Mouse (Mus musculus): Measurements from ENCODE around the gene Tmem33. TPM values are rescaled to one million over a fixed set of nuclear protein-coding genes. Genes with fewer than 3 reads are reported as not detected.

The Tmem33 gene
- total and polyA plus RNA-seq, 2 experiments: 35.8 to 169 TPM

- Histone ChIP-seq H3K27me3 (ENCODE audit: control insufficient read depth, insufficient read depth, low read length) (peaks cover 25% of the 10 kb centered on the region), H3K27ac (replicated peaks; ENCODE audit: insufficient read depth, low read depth, low read length) (no peak overlapping the region), H3K4me1 (ENCODE audit: control insufficient read depth, insufficient read depth, low read length) (no peaks in the 10 kb centered on the region), H3K79me2 (ENCODE audit: control insufficient read depth, insufficient read depth, low read length) (no peaks in the 10 kb centered on the region), H3K4me3 (ENCODE audit: insufficient read depth, low read depth, low read length) (no peak overlapping the region), H3K9ac (ENCODE audit: low read depth, low read length) (no peak overlapping the region), H3K36me3 (ENCODE audit: control insufficient read depth, insufficient read depth, low read length) (no peaks in the 10 kb centered on the region)
- WGBS: 12% methylated on average over 6 of the region's 6 CpGs
- TF ChIP-seq CTCF (IDR thresholded peaks at IDR 0.05; ENCODE audit: low read depth, low read length) (no peak), POLR2A (IDR thresholded peaks at IDR 0.05; ENCODE audit: extremely low read depth, insufficient read depth, low read length) (no peak)
- DNase-seq (ENCODE audit: extremely low read depth, low read depth, low spot score): no peak
Observed at GRCm38 (mm10) chr5:67221901-67222300, 38.5 kb upstream of the Tmem33 start.

DNA sequence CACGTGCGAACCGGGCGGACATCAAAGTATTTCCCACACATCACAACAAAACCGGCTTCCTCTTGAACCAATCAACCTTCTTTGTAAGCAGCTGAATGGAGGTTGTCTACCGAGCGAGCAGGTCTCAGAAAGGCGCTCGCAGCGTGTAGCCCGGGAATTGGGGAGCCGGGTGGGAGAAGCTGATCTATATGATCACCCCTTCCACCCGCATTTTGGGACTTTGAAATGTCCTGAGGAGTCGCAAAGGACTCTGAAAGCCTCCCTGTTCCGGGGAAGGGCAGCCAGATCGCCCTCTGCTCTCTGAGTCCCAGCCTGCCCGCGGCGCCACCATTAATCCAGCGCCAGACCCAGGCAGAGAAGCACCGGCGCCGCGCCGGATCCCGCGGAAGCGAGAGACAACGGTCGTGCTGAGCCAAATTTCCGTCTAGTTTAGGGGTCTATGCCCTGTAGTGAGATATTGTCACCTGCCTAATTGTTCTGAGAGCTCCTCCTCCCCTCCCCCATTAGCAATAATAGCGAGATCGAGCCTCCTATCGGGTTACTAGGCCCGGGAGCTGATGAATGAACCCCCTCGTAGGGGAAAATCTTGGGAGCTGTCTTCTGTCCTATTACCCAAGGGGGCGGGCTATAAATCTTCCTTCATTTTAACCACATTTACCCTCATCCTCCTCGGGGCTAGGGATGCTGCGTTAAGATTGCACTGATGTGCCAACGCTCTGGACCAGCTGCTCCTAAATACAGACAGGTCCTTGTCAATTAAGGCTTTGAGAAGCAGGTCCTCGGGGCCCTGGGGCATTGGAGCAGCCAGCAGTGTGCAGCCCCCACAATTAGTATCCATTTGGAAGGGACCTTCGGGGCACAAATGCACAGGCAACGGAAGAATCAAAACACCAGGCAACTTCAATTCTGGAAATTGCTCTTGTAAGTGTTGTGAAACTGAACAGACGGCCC lies 37.6 kb upstream of the Tmem33 start:
- H3K9ac ChIP-seq (ENCODE audit: low read depth, low read length): no peak overlapping the region
- DNase-seq (ENCODE audit: extremely low read depth, low read depth, low spot score): no peak
- no peak overlapping the region for H3K27ac ChIP-seq (replicated peaks; ENCODE audit: insufficient read depth, low read depth, low read length)
- no peak overlapping the region for H3K4me3 ChIP-seq (ENCODE audit: insufficient read depth, low read depth, low read length)
- H3K36me3 ChIP-seq (ENCODE audit: control insufficient read depth, insufficient read depth, low read length): no peaks in the 10 kb centered on the region
- H3K27me3 ChIP-seq (ENCODE audit: control insufficient read depth, insufficient read depth, low read length): peaks cover 30% of the 10 kb centered on the region
- H3K4me1 ChIP-seq (ENCODE audit: control insufficient read depth, insufficient read depth, low read length): no peaks in the 10 kb centered on the region
- WGBS: 3% methylated on average over 44 of the region's 44 CpGs
- no peaks in the 10 kb centered on the region for H3K79me2 ChIP-seq (ENCODE audit: control insufficient read depth, insufficient read depth, low read length)
- TF ChIP-seq POLR2A (IDR thresholded peaks at IDR 0.05; ENCODE audit: extremely low read depth, insufficient read depth, low read length) (no peak), CTCF (IDR thresholded peaks at IDR 0.05; ENCODE audit: low read depth, low read length) (no peak)

DNA sequence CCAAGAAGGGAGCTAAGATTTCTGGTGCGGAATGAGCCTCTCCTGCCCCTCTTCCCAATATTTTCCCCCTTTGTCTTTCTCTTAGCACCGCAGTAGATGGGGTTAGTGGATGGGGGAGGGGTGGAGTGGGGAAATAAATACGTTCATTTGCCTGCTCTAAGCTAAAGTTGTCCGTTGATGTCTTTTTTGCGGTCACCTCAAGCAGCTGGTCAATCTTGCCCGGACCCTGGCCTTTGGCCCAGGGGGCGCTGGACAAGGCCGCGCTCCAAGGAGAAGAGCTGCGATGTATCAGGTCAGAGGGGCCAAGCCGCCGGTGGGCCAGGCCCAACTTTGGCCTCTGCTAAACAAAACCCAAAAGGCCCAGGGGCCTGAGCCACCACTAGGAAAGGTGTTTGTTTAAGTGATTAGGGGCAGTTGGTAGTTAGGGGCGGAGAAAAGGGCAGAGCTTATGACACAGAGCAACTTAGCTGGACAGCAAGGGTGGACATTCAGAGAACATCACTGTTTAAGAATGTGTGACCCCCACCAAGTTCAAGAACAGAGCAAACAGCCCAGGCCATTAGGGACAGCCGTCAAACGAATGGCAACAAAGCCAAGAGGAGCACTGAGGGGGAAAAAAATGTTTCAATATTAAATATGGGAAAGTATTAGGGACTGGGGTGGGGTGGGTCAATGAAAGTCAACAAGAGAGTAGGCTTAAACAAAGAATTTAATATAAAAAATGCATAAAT lies 36.8 kb upstream of the Tmem33 start:
- H3K79me2 ChIP-seq (ENCODE audit: control insufficient read depth, insufficient read depth, low read length): no peaks in the 10 kb centered on the region
- no peak overlapping the region for H3K4me3 ChIP-seq (ENCODE audit: insufficient read depth, low read depth, low read length)
- no peaks in the 10 kb centered on the region for H3K36me3 ChIP-seq (ENCODE audit: control insufficient read depth, insufficient read depth, low read length)
- 5% methylated on average over 15 of the region's 15 CpGs for WGBS
- no peak for DNase-seq (ENCODE audit: extremely low read depth, low read depth, low spot score)
- H3K9ac ChIP-seq (ENCODE audit: low read depth, low read length): no peak overlapping the region
- H3K4me1 ChIP-seq (ENCODE audit: control insufficient read depth, insufficient read depth, low read length): no peaks in the 10 kb centered on the region
- TF ChIP-seq CTCF (IDR thresholded peaks at IDR 0.05; ENCODE audit: low read depth, low read length) (no peak), POLR2A (IDR thresholded peaks at IDR 0.05; ENCODE audit: extremely low read depth, insufficient read depth, low read length) (no peak)
- H3K27ac ChIP-seq (replicated peaks; ENCODE audit: insufficient read depth, low read depth, low read length): no peak overlapping the region
- H3K27me3 ChIP-seq (ENCODE audit: control insufficient read depth, insufficient read depth, low read length): peaks cover 36% of the 10 kb centered on the region

DNA sequence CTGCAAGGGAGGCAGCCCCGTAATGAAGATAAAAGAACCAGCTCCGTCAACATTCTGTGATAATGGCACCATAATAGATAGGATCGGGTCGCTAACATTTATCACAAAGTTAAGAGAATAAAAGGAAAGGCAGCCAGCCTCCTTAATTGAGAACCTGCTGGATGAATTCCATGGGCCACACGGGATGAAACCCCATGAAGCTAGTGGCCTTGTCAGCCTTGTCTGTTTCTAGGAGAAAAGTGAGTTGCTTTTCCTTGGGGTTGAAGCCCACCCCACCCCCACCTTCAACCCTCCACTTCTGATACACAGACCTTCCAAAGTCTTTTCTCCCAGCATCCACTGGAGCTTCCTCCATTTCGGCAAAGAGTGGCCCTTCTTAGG lies 36.3 kb upstream of the Tmem33 start:
- DNase-seq (ENCODE audit: extremely low read depth, low read depth, low spot score): no peak
- Histone ChIP-seq H3K4me1 (ENCODE audit: control insufficient read depth, insufficient read depth, low read length) (peaks cover 2% of the 10 kb centered on the region; the same call in 1 of the 2 replicates), H3K36me3 (ENCODE audit: control insufficient read depth, insufficient read depth, low read length) (no peaks in the 10 kb centered on the region), H3K9ac (ENCODE audit: low read depth, low read length) (no peak overlapping the region), H3K4me3 (ENCODE audit: insufficient read depth, low read depth, low read length) (no peak overlapping the region), H3K27ac (replicated peaks; ENCODE audit: insufficient read depth, low read depth, low read length) (no peak overlapping the region), H3K79me2 (ENCODE audit: control insufficient read depth, insufficient read depth, low read length) (no peaks in the 10 kb centered on the region), H3K27me3 (ENCODE audit: control insufficient read depth, insufficient read depth, low read length) (peaks cover 36% of the 10 kb centered on the region)
- 17% methylated on average over 6 of the region's 6 CpGs for WGBS
- TF ChIP-seq CTCF (IDR thresholded peaks at IDR 0.05; ENCODE audit: low read depth, low read length): no peak
- no peak for TF ChIP-seq POLR2A (IDR thresholded peaks at IDR 0.05; ENCODE audit: extremely low read depth, insufficient read depth, low read length)

GRCm38 (mm10) chr5:67225758-67226157 lies 34.6 kb upstream of the Tmem33 start:
- Histone ChIP-seq H3K27ac (replicated peaks; ENCODE audit: insufficient read depth, low read depth, low read length) (no peak overlapping the region), H3K36me3 (ENCODE audit: control insufficient read depth, insufficient read depth, low read length) (no peaks in the 10 kb centered on the region), H3K27me3 (ENCODE audit: control insufficient read depth, insufficient read depth, low read length) (peaks cover 46% of the 10 kb centered on the region), H3K4me3 (ENCODE audit: insufficient read depth, low read depth, low read length) (no peak overlapping the region), H3K79me2 (ENCODE audit: control insufficient read depth, insufficient read depth, low read length) (no peaks in the 10 kb centered on the region), H3K9ac (ENCODE audit: low read depth, low read length) (no peak overlapping the region), H3K4me1 (ENCODE audit: control insufficient read depth, insufficient read depth, low read length) (peaks cover 5% of the 10 kb centered on the region)
- TF ChIP-seq POLR2A (IDR thresholded peaks at IDR 0.05; ENCODE audit: extremely low read depth, insufficient read depth, low read length): no peak
- TF ChIP-seq CTCF (IDR thresholded peaks at IDR 0.05; ENCODE audit: low read depth, low read length): no peak
- WGBS: 57% methylated on average over 7 of the region's 7 CpGs
- DNase-seq (ENCODE audit: extremely low read depth, low read depth, low spot score): no peak
